Mouse (Mus musculus): ENCODE results near the gene Clmn.
A peak's percentile ranks its signal among the peaks of the same experiment; 100 is the strongest.

Gene Clmn

DNA sequence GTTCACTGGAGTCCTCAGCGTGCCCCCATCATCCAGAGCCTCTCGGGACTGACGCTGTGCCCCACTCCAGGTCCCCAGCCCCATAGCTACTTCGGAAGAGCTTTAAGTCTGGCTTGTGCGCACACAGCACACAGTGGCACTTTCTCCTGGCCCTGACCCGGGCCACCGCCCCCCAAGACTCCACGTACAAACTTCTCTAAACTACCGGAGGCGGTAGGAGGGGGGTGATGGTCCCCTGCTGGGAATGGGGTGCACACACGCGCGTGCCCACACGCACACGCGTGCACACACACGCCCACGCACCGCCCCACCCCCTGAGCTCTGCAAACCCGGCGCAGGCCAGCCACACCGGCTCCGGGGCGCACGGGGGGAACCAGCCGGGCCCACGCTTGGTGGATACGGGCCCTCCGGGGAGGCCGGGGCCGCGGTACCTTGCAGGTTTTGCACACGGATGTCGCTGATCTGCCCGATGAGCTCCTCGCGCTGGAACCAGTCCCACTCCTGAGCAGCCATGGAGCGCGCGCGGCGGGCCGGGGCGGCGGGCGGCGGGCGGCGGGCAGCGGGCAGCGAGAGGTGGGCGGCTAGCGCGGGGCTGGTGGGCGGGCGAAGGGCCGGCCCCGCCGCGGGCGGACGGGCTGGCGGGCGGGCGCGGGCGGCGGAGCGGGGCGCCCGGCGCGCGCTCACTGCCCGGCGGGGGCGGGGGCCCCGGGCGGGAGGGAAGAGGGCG, at the start of gene Clmn:
Gene Clmn (minus strand): TSS at position 638 of the 727 bp plus-strand sequence.
- Histone ChIP-seq H3K4me3 (replicated peaks; ENCODE audit: low read length) (peak within 1 kb of the TSS; percentile 89), H3K27me3 (ENCODE audit: insufficient read depth, low read length) (peaks cover 37% of the 10 kb centered on the region), H3K4me1 (replicated peaks; ENCODE audit: low read depth, low read length) (peaks cover 19% of the 10 kb centered on the region), H3K9me3 (ENCODE audit: low read length) (no peaks in the 10 kb centered on the region), H3K36me3 (ENCODE audit: insufficient read depth, low read length) (no peaks in the 10 kb centered on the region)
- no peak for TF ChIP-seq POU5F1 (IDR thresholded peaks at IDR 0.05; ENCODE audit: borderline replicate concordance, low read length)
- no peak for TF ChIP-seq CTCF (conservative IDR thresholded peaks at IDR 0.05; ENCODE audit: low read length)
- TF ChIP-seq NANOG (IDR thresholded peaks at IDR 0.05; ENCODE audit: borderline replicate concordance, low read length): no peak

GRCm38 (mm10) chr12:104912990-104913389, 48.1 kb upstream of the Clmn start:
- Histone ChIP-seq H3K4me1 (replicated peaks; ENCODE audit: low read depth, low read length) (peaks cover 61% of the 10 kb centered on the region), H3K9me3 (ENCODE audit: low read length) (peaks cover 6% of the 10 kb centered on the region), H3K27me3 (ENCODE audit: insufficient read depth, low read length) (0 out of 2 replicates have a peak, but pooled peaks cover 7% of the 10 kb centered on the region), H3K36me3 (ENCODE audit: insufficient read depth, low read length) (no peaks in the 10 kb centered on the region), H3K4me3 (replicated peaks; ENCODE audit: low read length) (no peak overlapping the region)
- TF ChIP-seq CTCF (conservative IDR thresholded peaks at IDR 0.05; ENCODE audit: low read length) (no peak), NANOG (IDR thresholded peaks at IDR 0.05; ENCODE audit: borderline replicate concordance, low read length) (no peak), POU5F1 (IDR thresholded peaks at IDR 0.05; ENCODE audit: borderline replicate concordance, low read length) (no peak)

GRCm38 (mm10) chr12:104912281-104912933, 47.5 kb upstream of the Clmn start:
- Histone ChIP-seq H3K9me3 (ENCODE audit: low read length) (peaks cover 7% of the 10 kb centered on the region), H3K27me3 (ENCODE audit: insufficient read depth, low read length) (0 out of 2 replicates have a peak, but pooled peaks cover 7% of the 10 kb centered on the region), H3K4me3 (replicated peaks; ENCODE audit: low read length) (no peak overlapping the region), H3K36me3 (ENCODE audit: insufficient read depth, low read length) (no peaks in the 10 kb centered on the region), H3K4me1 (replicated peaks; ENCODE audit: low read depth, low read length) (peaks cover 62% of the 10 kb centered on the region)
- TF ChIP-seq POU5F1 (IDR thresholded peaks at IDR 0.05; ENCODE audit: borderline replicate concordance, low read length) (no peak), CTCF (conservative IDR thresholded peaks at IDR 0.05; ENCODE audit: low read length) (no peak), NANOG (IDR thresholded peaks at IDR 0.05; ENCODE audit: borderline replicate concordance, low read length) (no peak)

DNA sequence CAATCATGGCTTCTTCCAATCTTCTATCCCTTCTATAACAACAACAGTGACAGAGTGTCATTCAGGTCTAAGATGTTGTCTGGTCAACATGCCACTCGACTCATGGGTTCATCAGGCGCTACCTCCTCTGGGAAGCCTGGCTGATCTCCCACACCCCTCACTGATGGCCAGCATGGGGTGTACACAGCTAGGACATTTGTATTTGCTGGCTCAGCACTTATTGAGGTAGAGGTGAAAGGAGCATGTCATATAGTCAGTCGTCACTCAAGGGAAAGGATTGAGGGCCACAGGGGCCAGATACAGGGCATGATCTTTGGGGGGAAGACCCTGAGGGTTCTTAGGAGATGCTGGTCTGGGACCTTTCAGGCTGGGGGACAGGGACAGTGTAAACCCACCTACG, 44.9 kb upstream of the Clmn start:
- Histone ChIP-seq H3K4me3 (replicated peaks; ENCODE audit: low read length) (no peak overlapping the region), H3K9me3 (ENCODE audit: low read length) (peaks cover 8% of the 10 kb centered on the region), H3K36me3 (ENCODE audit: insufficient read depth, low read length) (no peaks in the 10 kb centered on the region), H3K4me1 (replicated peaks; ENCODE audit: low read depth, low read length) (peaks cover 44% of the 10 kb centered on the region), H3K27me3 (ENCODE audit: insufficient read depth, low read length) (0 out of 2 replicates have a peak, but pooled peaks cover 7% of the 10 kb centered on the region)
- TF ChIP-seq CTCF (conservative IDR thresholded peaks at IDR 0.05; ENCODE audit: low read length) (no peak), NANOG (IDR thresholded peaks at IDR 0.05; ENCODE audit: borderline replicate concordance, low read length) (no peak), POU5F1 (IDR thresholded peaks at IDR 0.05; ENCODE audit: borderline replicate concordance, low read length) (no peak)

GRCm38 (mm10) chr12:104908986-104909385, 44.1 kb upstream of the Clmn start:
- TF ChIP-seq POU5F1 (IDR thresholded peaks at IDR 0.05; ENCODE audit: borderline replicate concordance, low read length) (no peak), NANOG (IDR thresholded peaks at IDR 0.05; ENCODE audit: borderline replicate concordance, low read length) (no peak), CTCF (conservative IDR thresholded peaks at IDR 0.05; ENCODE audit: low read length) (no peak)
- Histone ChIP-seq H3K36me3 (ENCODE audit: insufficient read depth, low read length) (no peaks in the 10 kb centered on the region), H3K27me3 (ENCODE audit: insufficient read depth, low read length) (0 out of 2 replicates have a peak, but pooled peaks cover 7% of the 10 kb centered on the region), H3K4me1 (replicated peaks; ENCODE audit: low read depth, low read length) (peaks cover 49% of the 10 kb centered on the region), H3K4me3 (replicated peaks; ENCODE audit: low read length) (no peak overlapping the region), H3K9me3 (ENCODE audit: low read length) (peaks cover 7% of the 10 kb centered on the region; the same call in 1 of the 2 replicates)

GRCm38 (mm10) chr12:104908024-104908781, 43.3 kb upstream of the Clmn start:
- Histone ChIP-seq H3K9me3 (ENCODE audit: low read length) (peaks cover 7% of the 10 kb centered on the region; the same call in 1 of the 2 replicates), H3K27me3 (ENCODE audit: insufficient read depth, low read length) (0 out of 2 replicates have a peak, but pooled peaks cover 7% of the 10 kb centered on the region), H3K4me1 (replicated peaks; ENCODE audit: low read depth, low read length) (peaks cover 51% of the 10 kb centered on the region), H3K36me3 (ENCODE audit: insufficient read depth, low read length) (no peaks in the 10 kb centered on the region), H3K4me3 (replicated peaks; ENCODE audit: low read length) (no peak overlapping the region)
- TF ChIP-seq CTCF (conservative IDR thresholded peaks at IDR 0.05; ENCODE audit: low read length) (no peak), POU5F1 (IDR thresholded peaks at IDR 0.05; ENCODE audit: borderline replicate concordance, low read length) (no peak), NANOG (IDR thresholded peaks at IDR 0.05; ENCODE audit: borderline replicate concordance, low read length) (no peak)

DNA sequence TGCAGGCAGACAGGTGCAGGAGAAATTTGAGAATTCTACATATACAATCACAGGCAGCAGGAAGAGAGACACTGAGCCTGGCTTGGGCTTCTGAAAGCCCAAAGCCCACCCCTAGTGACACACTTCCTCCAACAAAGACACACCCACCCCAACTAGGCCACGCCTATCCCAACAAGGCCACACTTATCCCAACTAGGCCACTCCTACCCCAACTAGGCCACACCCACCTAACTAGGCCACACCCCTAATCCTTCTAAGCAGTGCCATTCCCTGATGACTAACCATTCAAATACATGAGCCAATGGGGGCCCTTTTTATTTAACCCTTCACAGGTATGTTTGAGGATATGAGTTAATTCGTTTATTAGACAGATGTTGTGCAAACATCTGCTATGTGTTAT, 42.3 kb upstream of the Clmn start:
- H3K9me3 ChIP-seq (ENCODE audit: low read length): peaks cover 7% of the 10 kb centered on the region; the same call in 1 of the 2 replicates
- no peak for TF ChIP-seq POU5F1 (IDR thresholded peaks at IDR 0.05; ENCODE audit: borderline replicate concordance, low read length)
- TF ChIP-seq CTCF (conservative IDR thresholded peaks at IDR 0.05; ENCODE audit: low read length): no peak
- TF ChIP-seq NANOG (IDR thresholded peaks at IDR 0.05; ENCODE audit: borderline replicate concordance, low read length): no peak
- no peak overlapping the region for H3K4me3 ChIP-seq (replicated peaks; ENCODE audit: low read length)
- H3K36me3 ChIP-seq (ENCODE audit: insufficient read depth, low read length): no peaks in the 10 kb centered on the region
- H3K27me3 ChIP-seq (ENCODE audit: insufficient read depth, low read length): 0 out of 2 replicates have a peak, but pooled peaks cover 7% of the 10 kb centered on the region
- H3K4me1 ChIP-seq (replicated peaks; ENCODE audit: low read depth, low read length): peaks cover 52% of the 10 kb centered on the region

DNA sequence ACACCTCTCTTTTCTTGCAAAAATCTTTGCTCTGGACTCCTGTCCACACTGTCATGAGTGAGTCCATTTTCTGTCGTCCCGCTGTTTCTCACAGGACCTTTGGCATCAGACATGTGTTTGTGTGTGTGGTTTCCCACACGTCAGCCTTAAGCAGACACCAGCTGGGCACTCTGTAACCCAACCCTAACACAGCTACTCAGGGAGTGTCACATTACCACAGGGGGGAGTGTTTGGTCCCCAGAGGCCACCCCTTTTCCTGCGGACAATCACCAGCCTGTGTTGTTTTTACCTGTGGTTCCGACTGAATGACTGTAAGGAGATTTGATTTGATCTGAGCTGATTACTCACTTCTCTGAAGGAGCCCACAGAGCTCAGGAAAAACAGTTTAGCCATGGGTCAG, 39.3 kb upstream of the Clmn start:
- Histone ChIP-seq H3K9me3 (ENCODE audit: low read length) (peaks cover 7% of the 10 kb centered on the region; the same call in 1 of the 2 replicates), H3K4me1 (replicated peaks; ENCODE audit: low read depth, low read length) (peaks cover 76% of the 10 kb centered on the region), H3K4me3 (replicated peaks; ENCODE audit: low read length) (0 out of 2 replicates have a peak overlapping the region, but pooled peaks have one; percentile 1), H3K27me3 (ENCODE audit: insufficient read depth, low read length) (no peaks in the 10 kb centered on the region), H3K36me3 (ENCODE audit: insufficient read depth, low read length) (no peaks in the 10 kb centered on the region)
- TF ChIP-seq NANOG (IDR thresholded peaks at IDR 0.05; ENCODE audit: borderline replicate concordance, low read length) (no peak), CTCF (conservative IDR thresholded peaks at IDR 0.05; ENCODE audit: low read length) (no peak), POU5F1 (IDR thresholded peaks at IDR 0.05; ENCODE audit: borderline replicate concordance, low read length) (no peak)

Data from E14TG2a.4 (cell line).